Mouse (Mus musculus) 3T3-L1 (cell line): ENCODE results near the gene Vmn1r148.
"Not testable (repeated sequence)": the region's sequence is repeated elsewhere in the genome, so short reads cannot be mapped to it uniquely, and the experiment has no call there.

Source experiments
- DNase-seq: peaks from one replicate; pipeline ENCODE4 v3.0.0-alpha.2; 2015; ENCODE audit warnings: low read depth, low spot score

The Vmn1r148 gene

GRCm38 (mm10) chr7:22413283-22413682, at the start of gene Vmn1r148:
Gene Vmn1r148 (plus strand): TSS chr7:22413583.
- DNase-seq = not testable (repeated sequence)

- DNase-seq = not testable (repeated sequence)
Observed at GRCm38 (mm10) chr7:22370939-22371338, 42.4 kb upstream of the Vmn1r148 start, which contains the start of gene Gm8660. Gene Gm8660 (minus strand): TSS chr7:22371039.

GRCm38 (mm10) chr7:22438129-22438528, 24.7 kb downstream of the Vmn1r148 start, which contains the start of gene Vmn1r149:
Gene Vmn1r149 (minus strand): TSS chr7:22438229.
- DNase-seq = not testable (repeated sequence)

GRCm38 (mm10) chr7:22463975-22464374, 50.6 kb downstream of the Vmn1r148 start, which contains the start of gene Gm10665:
Gene Gm10665 (minus strand): TSS chr7:22464075.
- DNase-seq = not testable (repeated sequence)
